Mouse (Mus musculus): Measurements from ENCODE around the gene Hemgn.

The Hemgn gene

GRCm38 (mm10) chr4:46413406-46413805 lies at the start of gene Hemgn:
TSS of gene Hemgn (minus strand) at chr4:46413506.
- DNase-seq (ENCODE audit: low spot score in 2 of 2) = no peak

- no peak for DNase-seq (ENCODE audit: low spot score in 2 of 2)
These were observed 45.1 kb upstream of the Hemgn start for GRCm38 (mm10) chr4:46458411-46458810.

DNA sequence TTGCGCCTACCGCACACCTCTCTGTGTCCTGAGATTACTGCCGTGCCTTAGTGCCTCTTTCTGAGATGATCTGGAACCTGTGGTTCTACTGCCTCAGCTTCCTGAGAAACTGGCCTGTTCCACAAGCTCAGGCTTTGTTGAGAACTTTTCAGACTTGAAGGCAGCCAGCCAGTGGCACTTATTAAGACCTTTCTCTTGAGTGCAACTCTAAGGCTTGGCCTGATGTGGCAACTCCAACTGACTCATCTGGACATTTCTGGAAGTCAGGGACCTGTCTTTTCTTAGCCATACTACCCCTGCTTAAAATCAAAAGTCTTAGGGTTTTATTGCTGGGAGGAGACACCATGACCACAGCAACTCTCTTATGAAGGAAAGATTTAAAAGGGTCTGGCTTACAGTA lies 43.9 kb upstream of the Hemgn start:
- no peak for DNase-seq (ENCODE audit: low spot score in 2 of 2)

- no peak for DNase-seq (ENCODE audit: low spot score in 2 of 2)
These were observed 43.5 kb upstream of the Hemgn start for GRCm38 (mm10) chr4:46456762-46457161.

DNA sequence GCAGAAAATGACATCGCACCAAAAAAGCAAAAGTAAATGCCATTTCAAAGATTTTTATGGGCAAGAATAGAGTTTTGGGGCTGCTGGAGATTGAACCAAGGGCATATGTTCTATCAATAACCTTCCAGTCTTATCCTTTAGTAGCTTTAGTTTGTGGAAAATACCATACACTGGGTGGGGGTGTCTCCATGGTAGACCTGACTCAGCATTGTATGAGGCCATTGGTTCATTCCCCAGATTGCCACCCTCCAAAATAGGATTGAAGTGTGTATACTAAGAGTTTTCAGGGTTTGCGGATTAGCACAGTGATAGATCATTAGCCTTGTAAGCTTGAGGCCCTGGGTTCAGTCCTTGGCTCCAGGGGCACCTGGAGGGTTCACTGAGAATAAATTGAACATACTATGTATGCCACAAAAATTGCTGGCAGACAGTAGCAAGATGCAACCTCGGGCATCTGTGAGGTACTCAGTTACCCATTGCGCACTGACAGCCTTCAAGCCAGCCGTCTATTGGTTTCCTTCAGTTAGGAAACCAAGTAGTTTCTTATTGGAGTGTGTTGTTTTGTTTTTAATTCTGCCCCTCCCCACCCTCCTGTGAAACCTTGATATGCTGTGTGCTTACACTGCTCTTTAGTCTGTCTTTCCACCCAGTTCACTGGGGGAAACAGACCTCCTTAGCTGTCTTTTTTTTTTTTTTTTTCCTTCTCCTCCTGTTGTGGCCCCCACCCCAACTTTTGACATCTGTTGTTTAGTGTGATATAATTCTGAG lies 41.0 kb upstream of the Hemgn start:
- DNase-seq (ENCODE audit: low spot score in 2 of 2) = no peak

GRCm38 (mm10) chr4:46452855-46453719 lies 39.8 kb upstream of the Hemgn start:
- no peak for DNase-seq (ENCODE audit: low spot score in 2 of 2)

GRCm38 (mm10) chr4:46452481-46452850 lies 39.2 kb upstream of the Hemgn start:
- peak; percentile 73 to 79 for DNase-seq (ENCODE audit: low spot score in 2 of 2)

- DNase-seq (ENCODE audit: low spot score in 2 of 2) = peak; percentile 78
These were observed 38.6 kb upstream of the Hemgn start for GRCm38 (mm10) chr4:46451758-46452480.

DNA sequence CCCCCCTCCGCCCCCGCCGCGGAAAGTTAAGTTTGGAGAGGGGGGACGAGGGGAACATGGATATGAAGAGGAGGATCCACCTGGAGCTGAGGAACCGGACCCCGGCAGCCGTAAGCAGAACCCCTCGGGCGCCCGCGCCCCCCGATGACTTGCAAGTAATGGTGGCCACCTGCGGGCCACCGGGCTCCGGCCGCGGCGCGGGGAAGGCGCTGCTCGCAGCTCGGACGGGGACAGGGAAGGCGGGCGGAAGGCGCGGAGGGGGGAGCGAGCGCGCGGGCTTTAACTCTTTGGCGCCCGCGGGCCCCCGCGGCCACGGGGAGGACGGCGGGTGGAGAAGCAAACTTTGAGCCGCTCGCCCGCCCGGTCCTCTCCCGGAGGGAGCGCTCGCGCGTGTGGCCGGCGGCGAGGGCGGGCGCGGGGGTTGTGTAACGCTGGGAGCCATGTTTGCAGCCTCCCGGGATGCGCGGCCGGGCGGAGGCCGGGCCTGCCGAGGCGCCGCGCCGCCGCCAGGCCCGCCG lies 38.0 kb upstream of the Hemgn start:
- peak; percentile 77 to 78 for DNase-seq (ENCODE audit: low spot score in 2 of 2)

GRCm38 (mm10) chr4:46450519-46451131 lies 37.3 kb upstream of the Hemgn start, which contains the start of gene Anp32b:
TSS of gene Anp32b (plus strand) at chr4:46450902.
- DNase-seq (ENCODE audit: low spot score in 2 of 2) = peak; percentile 94 to 95

DNA sequence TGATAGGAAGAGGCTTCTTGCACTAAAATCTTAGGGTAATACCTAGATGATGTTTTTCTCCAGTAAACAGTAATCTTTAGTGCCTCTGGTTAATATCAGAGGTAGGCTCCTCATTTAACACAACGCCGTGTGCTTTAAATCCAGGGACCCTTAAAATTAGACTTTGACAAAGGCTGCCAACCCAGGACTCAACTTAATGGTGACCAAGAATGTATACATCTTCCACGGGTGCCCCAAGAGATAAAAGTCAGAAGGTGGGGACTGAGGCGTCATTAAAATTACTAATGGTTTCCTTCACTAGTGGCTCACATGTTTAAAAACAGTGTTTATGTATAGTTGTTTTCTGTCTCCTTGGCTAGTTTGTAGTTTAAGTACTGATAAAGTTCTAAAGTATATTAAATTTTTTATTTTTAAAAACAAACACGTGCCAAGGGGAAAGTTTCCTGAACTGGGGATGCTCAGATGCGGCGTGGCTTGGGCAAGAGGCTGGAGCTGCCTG lies 36.8 kb upstream of the Hemgn start:
- no peak for DNase-seq (ENCODE audit: low spot score in 2 of 2)

- peak; percentile 31 to 52 for DNase-seq (ENCODE audit: low spot score in 2 of 2)
These were observed 35.6 kb upstream of the Hemgn start for GRCm38 (mm10) chr4:46448886-46449285.

- no peak for DNase-seq (ENCODE audit: low spot score in 2 of 2)
These were observed 34.2 kb upstream of the Hemgn start for GRCm38 (mm10) chr4:46447461-46447860.

- DNase-seq (ENCODE audit: low spot score in 2 of 2) = no peak
These were observed 32.1 kb upstream of the Hemgn start for GRCm38 (mm10) chr4:46445237-46445945.

DNA sequence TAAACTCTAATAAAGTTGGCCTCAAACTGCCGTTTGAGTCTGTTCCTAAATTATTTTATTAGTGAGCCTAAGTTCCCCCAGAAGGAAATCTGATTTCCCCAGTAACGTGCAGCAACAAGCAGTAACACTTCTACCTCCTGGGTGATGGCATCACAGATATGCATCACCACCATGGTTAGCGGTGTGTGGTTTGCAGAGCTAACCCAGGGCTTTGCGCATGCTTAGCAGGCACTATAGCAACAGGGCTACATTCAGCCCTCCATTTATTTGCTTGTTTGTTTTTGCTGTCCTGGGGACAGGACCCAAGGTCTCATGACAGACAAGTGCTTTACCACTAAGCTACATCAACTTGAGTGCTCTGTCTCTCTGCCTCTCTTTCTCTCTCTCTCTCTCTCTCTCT lies 29.2 kb upstream of the Hemgn start:
- DNase-seq (ENCODE audit: low spot score in 2 of 2) = no peak

- no peak for DNase-seq (ENCODE audit: low spot score in 2 of 2)
These were observed 19.2 kb upstream of the Hemgn start for GRCm38 (mm10) chr4:46432339-46433036.

DNA sequence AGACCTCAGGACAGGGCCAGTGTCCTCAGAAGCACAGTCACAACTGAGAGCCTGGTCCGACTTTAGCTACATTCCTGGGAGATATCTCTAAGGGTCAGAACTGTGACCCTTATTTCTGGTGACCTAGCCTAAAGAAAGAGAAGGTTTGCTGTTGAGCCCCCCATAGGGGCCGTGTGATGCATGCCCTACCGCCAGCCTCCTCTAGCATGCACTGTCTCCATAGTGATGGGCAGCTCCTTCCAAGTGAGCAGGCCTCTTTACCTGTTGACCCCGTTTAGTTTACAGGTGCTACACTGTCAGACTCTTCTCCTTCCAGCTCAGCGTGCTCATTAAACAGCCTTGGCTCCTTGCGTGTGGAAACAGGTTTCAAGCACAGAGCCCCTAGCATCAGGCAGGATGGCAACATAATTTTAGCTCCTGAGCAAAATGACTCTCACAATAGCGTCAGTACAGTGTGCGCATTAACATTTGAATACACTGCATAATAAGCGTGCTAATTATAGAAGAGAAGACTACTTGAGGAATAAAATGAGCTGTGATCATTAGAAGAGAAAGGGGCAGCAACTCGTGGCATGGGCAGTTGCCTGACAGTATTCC lies 15.7 kb upstream of the Hemgn start:
- peak; percentile 50 to 71 for DNase-seq (ENCODE audit: low spot score in 2 of 2)

DNA sequence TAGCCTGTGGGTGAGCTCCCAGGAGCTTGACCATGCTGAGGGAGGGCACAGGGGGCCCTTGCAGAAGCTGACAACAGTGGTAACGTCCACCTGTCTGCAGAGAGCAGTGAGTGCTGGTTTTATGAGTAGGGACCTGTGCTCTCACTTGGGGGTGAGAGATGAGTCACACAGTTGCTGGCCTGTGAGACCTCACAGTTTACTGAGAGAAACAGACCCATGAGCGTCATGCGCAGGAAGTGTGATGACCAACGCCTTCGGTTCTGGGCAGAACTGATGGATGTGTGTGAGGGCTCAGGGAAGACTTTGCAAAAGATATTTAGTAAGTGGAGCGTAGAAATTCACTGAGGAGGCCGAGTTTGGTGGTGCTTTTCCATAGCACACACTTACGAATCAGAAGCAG lies 9.3 kb upstream of the Hemgn start:
- no peak for DNase-seq (ENCODE audit: low spot score in 2 of 2)

GRCm38 (mm10) chr4:46418851-46419250 lies 5.5 kb upstream of the Hemgn start:
- DNase-seq (ENCODE audit: low spot score in 2 of 2) = no peak

DNA sequence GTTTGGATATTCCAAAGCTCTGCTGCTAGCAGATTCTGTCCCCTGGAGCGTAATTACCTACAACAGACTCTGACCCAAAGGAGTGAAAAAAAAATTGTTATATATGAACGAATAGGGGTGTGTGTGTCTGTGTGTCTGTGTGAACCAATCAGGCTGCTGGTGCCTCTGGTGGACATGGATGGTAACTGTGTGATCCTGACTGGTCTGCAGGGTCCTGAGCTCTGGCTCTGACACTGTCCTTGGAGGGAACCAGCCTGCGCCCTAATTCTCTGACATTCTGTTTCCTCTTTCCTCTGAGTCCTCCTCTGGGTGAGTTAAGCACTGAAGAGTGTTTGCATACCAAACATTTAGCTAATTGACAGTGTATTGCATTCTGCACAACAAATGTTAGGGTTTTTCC lies 4.2 kb upstream of the Hemgn start:
- peak in 1 of 2 experiments; percentile 40 for DNase-seq (ENCODE audit: low spot score in 2 of 2)
